Mouse (Mus musculus) c-Kit-negative CD71-positive TER-119-positive erythroid progenitor cells, embryonic 14.5 days (primary cell): Measurements from ENCODE around the gene Dirc2.

Experiments
- DNase-seq: peaks from one replicate; pipeline ENCODE4 v3.0.0-alpha.2; 2013; ENCODE audit warnings: low read depth, low spot score

The Dirc2 gene

GRCm38 (mm10) chr16:35681327-35682108 is 87.6 kb downstream of the Dirc2 start:
- DNase-seq, result no peak

DNA sequence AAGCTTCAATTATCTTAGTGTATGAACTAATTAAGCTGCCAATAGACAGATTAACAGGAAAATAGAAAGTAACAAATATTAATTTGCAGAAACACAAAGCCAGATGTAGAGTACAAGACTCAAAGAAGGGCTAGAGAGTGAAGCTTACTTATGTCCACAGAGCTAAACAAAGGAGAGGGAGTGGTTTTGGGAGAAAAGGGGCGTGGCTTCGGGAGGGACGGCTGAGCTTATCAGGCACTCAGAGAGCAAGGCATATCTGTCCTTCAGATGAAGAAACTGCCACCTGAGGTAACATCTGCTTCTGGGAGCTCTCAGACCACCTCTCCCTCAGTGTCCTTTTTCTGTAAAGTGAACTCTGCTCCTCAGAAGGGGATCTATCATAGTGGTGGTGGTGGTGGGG is 90.7 kb downstream of the Dirc2 start:
- no peak for DNase-seq

DNA sequence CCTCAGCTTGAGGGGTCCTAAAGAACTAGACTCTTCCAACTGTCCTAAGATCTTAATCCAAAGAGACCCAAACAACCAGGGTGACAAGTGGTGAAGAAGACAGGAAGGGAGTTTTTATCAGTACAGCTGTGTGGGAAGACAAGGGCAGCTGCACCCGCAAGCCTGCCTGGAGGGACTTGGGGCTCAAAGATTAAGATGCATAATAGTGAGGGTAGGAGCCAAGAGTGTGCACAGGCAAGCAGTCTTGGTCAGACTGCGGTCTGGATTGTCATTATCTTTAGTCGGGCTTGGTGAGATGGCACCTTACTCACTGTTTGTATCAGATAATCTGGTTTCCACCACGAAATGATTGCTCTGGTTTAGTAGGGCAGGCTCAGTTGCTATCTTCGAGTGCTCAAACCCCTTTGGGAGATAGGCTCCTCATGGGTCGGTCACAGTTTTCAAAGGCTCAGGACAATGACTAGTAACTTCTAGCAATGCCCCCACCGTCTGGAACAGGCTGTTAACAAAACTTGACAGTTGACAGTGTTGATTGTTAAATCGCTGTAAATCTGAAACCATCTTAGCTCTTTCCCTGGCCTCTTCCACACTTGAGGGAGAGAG is 91.5 kb downstream of the Dirc2 start:
- no peak for DNase-seq

- no peak for DNase-seq
Measured at GRCm38 (mm10) chr16:35664847-35665246, 104.3 kb downstream of the Dirc2 start.

- DNase-seq, result no peak
Measured at GRCm38 (mm10) chr16:35663831-35664414, 105.2 kb downstream of the Dirc2 start.

- DNase-seq, result no peak
Measured at GRCm38 (mm10) chr16:35660222-35660621, 108.9 kb downstream of the Dirc2 start.

DNA sequence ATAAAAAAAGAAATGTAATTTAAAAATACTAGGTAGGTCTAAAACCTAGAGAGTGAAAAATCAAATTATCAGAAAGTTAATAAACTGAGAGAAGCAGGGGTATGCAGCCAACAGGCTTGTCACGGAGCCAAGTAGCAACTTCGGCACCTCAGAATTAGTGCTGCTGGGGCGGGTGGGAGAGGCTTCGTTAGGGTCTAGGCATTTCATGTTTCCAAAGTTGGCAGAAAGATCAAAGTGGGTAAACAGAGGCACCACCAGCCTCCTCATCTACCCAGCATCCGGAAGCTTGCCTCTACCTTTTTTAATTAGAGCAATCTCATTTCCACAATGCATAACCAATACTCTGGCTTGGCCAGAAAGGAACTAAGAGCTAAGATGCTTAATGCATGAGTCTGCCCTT is 115.2 kb downstream of the Dirc2 start:
- no peak for DNase-seq

- no peak for DNase-seq
Measured at GRCm38 (mm10) chr16:35652706-35653105, 116.5 kb downstream of the Dirc2 start.

- DNase-seq, result no peak
Measured at GRCm38 (mm10) chr16:35652206-35652605, 117.0 kb downstream of the Dirc2 start.

DNA sequence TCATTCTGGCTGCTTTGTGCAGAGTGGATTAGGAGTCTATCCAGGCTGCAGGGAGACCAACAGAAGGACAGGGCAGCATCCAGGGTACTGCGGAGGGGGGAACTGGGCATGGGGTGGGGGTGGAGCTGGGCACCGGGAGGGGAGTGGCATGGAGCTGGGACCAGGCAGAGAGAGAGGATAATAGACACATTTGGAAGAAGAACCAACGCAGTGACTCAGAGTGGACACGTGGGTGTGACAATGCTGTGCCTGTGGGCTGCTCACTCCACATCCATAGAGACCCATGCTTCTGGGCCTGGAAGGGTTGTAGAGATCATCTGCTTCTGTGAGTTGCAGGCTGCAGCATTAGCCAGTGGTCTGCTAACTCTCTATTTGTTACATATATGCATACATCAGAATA is 120.3 kb downstream of the Dirc2 start:
- DNase-seq, result no peak
